Mouse (Mus musculus) bone marrow, adult 2 months (tissue): ENCODE data around the gene Upp2. TPM values are rescaled to one million over a fixed set of nuclear protein-coding genes. Genes with fewer than 3 reads are reported as not detected.

Experiments
- H3K27ac ChIP-seq: fragments of 200-500 bp; 2 replicates; pipeline ENCODE4 v1.5.1; 2012; ENCODE audit warnings: low read depth, mild to moderate bottlenecking, control low read depth, inconsistent platforms, low read length; ENCODE audit not compliant: control insufficient read depth, poor library complexity, insufficient read depth
- H3K4me1 ChIP-seq: fragments of 200-500 bp; 2 replicates; pipeline ENCODE4 v1.6.1; 2011; ENCODE audit warnings: low read length; ENCODE audit not compliant: control insufficient read depth, insufficient read depth
- H3K4me3 ChIP-seq: fragments of 200-500 bp; replicated peaks from 2 replicates; pipeline ENCODE3; 2011; ENCODE audit warnings: mild to moderate bottlenecking, low read depth, low read length, control low read depth; ENCODE audit not compliant: control insufficient read depth
- CTCF ChIP-seq: fragments of 200-500 bp; IDR thresholded peaks from 2 replicates; pipeline ENCODE4 v1.5.1; 2011; ENCODE audit warnings: low read length, control low read depth; ENCODE audit not compliant: control insufficient read depth, insufficient read depth
- POLR2A ChIP-seq: fragments of 200-500 bp; IDR thresholded peaks from 2 replicates; pipeline ENCODE4 v1.6.1; 2011; ENCODE audit warnings: low read depth, mild to moderate bottlenecking, control low read depth, low read length, borderline replicate concordance; ENCODE audit not compliant: control insufficient read depth
- WGBS: fragments of 180-500 bp; shearing (Covaris S2); methylation state at CpG from one replicate; pipeline ENCODE4 v1.1.7; 2018; 5-methylcytosine and 5-hydroxymethylcytosine counted together
- polyA plus RNA-seq: library from polyadenylated mRNA; stranded (reverse); fragments of >200 nt; gene quantifications from 2 replicates; pipeline ENCODE4 v1.2.4, GENCODE M21; 2011; ENCODE audit warnings: low replicate concordance; ENCODE audit not compliant: missing spikeins, insufficient read depth, insufficient read length

The Upp2 gene
- polyA plus RNA-seq, 1 experiment: 3.1 TPM

DNA sequence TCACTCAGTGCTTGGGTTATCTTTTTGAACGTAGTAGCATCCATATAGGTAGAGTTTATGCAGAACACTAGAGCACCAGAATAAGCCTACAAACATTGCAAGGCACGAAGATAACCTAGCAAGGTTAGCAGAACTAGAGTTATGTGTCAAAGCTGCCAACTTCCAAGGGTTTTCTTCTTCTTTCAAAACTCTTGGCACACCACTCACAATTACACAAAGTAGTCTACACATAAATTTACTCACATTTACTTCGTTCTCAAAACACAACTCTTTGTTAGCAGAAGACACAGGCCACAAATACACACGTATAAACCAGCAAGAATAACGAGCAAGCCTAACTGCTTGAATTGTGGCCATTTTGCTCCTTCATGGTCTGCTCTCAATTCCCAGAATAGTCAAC is 23.8 kb upstream of the Upp2 start:
- WGBS: 86% methylated on average over 5 of the region's 5 CpGs
- Histone ChIP-seq H3K4me1 (no peaks in the 10 kb centered on the region), H3K4me3 (no peak overlapping the region), H3K27ac (no peak overlapping the region)
- TF ChIP-seq CTCF (no peak), POLR2A (no peak)

- Histone ChIP-seq H3K4me1 (no peaks in the 10 kb centered on the region), H3K27ac (no peak overlapping the region), H3K4me3 (no peak overlapping the region)
- TF ChIP-seq POLR2A: no peak
- no peak for TF ChIP-seq CTCF
- WGBS: 25% methylated on average over 6 of the region's 6 CpGs
These were observed 22.7 kb upstream of the Upp2 start for GRCm38 (mm10) chr2:58544368-58544767.

- TF ChIP-seq CTCF (no peak), POLR2A (no peak)
- no peak overlapping the region for H3K27ac ChIP-seq
- WGBS: 80% methylated on average over 7 of the region's 7 CpGs
- H3K4me3 ChIP-seq: no peak overlapping the region
- H3K4me1 ChIP-seq: no peaks in the 10 kb centered on the region
These were observed 20.8 kb upstream of the Upp2 start for GRCm38 (mm10) chr2:58546264-58546663.

DNA sequence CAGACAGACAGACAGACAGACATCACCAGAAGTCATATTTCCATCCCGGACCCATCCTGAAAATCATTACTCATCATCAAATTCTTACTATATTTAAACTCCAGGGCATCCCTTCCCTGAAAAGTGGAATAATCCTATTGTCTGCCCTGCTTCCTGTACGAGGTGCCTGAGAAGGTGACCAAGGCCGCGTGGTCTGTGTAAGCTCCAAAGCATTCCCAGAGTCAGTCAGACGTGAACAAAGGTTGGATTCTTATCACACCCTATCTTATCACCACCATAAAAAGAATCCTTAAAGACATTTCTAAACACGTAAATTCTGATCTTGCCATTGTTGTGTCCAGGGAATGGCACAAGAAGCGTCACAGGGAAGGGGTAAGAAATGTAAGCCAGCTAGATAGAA is 18.2 kb upstream of the Upp2 start:
- H3K27ac ChIP-seq: no peak overlapping the region
- H3K4me3 ChIP-seq: no peak overlapping the region
- no peak for TF ChIP-seq POLR2A
- no peak for TF ChIP-seq CTCF
- H3K4me1 ChIP-seq: no peaks in the 10 kb centered on the region
- WGBS: 76% methylated on average over 7 of the region's 7 CpGs

GRCm38 (mm10) chr2:58549960-58550359 is 17.1 kb upstream of the Upp2 start:
- TF ChIP-seq POLR2A (no peak), CTCF (no peak)
- H3K4me1 ChIP-seq: no peaks in the 10 kb centered on the region
- no peak overlapping the region for H3K27ac ChIP-seq
- H3K4me3 ChIP-seq: no peak overlapping the region
- 83% methylated on average over 6 of the region's 6 CpGs for WGBS

DNA sequence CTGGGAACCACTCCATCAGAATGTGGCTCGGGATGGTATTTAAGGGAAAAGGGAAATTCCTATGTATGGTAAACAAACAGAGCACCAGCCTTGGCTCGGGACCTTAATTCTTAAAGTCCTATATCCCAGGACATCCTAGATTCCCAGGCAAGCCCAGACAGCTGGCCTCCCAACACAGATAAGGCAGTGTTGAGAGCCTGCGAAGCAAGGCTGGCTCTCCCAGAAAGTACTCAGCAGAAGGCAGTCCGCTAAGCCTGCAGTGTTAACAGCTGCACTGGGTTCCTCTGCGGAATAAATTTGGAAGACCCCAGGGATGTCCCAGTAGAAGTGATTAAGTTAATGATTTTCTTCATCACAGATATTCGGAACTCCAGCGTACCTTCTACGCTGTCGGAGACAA is 16.6 kb upstream of the Upp2 start:
- TF ChIP-seq POLR2A: no peak
- TF ChIP-seq CTCF: no peak
- Histone ChIP-seq H3K4me3 (no peak overlapping the region), H3K4me1 (no peaks in the 10 kb centered on the region), H3K27ac (no peak overlapping the region)
- 88% methylated on average over 9 of the region's 9 CpGs for WGBS

DNA sequence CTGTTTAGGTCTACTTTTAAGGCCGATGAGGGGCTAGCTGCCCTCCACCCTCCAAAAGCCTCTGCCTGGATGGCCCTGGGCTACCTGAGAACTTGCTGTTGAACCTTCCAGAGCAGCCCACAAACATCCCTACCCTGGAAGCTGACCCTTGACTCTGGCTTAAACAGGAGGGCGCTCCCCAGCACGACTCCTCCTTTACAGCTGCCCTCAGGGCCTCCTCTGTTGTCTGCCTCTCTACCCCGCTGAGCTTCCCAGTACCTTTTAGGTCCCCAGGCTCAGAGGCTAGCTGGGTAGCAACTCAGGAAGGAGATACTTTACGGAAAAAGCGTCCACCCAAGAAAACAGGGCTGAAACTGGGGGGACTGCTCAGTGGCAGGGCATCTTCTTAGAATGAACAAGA is 15.2 kb upstream of the Upp2 start:
- Histone ChIP-seq H3K4me3 (no peak overlapping the region), H3K27ac (no peak overlapping the region), H3K4me1 (no peaks in the 10 kb centered on the region)
- 80% methylated on average over 6 of the region's 6 CpGs for WGBS
- TF ChIP-seq POLR2A: no peak
- TF ChIP-seq CTCF: no peak

- H3K4me3 ChIP-seq: no peak overlapping the region
- H3K4me1 ChIP-seq: no peaks in the 10 kb centered on the region
- H3K27ac ChIP-seq: no peak overlapping the region
- TF ChIP-seq POLR2A: no peak
- WGBS: 85% methylated on average over 3 of the region's 3 CpGs
These were observed 14.8 kb upstream of the Upp2 start for GRCm38 (mm10) chr2:58552296-58552695.

DNA sequence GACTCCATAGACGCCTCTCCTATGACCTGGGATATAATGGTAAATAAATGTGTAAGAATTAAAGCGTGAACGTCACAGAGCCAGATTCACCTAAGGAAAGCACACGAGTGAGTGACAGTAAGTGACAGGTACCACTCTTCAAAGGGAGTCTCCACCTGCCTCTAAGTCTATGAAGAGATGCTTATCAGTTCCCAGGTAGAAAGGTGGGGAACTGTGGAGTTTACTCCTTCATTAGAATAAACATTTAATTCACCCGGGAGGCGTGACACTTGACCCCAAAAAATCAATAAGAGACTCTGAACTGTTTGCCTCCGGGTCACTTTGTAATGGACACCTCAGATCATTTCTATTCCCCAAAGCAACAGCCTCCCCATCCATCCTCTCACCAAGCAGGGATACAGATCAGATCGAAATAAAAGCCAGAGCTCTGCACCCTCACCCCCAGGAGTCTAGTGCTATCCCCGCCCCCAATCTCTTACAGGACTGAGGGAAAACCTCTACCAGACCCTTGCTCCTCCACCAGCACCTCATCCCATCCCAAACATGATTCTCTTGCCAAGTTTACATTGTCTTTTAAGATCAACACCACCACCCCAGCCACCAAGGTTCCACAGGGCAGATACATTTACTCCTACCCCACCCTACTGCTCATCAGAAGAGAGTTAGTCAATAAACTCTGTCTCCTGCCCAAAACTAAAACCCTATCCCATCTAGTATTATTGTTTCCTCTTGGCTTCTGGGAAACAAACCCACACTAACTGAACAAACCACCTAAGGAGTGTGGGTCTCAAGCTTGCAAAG is 9.9 kb upstream of the Upp2 start:
- Histone ChIP-seq H3K4me1 (no peaks in the 10 kb centered on the region), H3K4me3 (no peak overlapping the region), H3K27ac (no peak overlapping the region)
- no peak for TF ChIP-seq POLR2A
- TF ChIP-seq CTCF: no peak
- WGBS: 80% methylated on average over 9 of the region's 9 CpGs
